Mouse (Mus musculus): Measurements from ENCODE around the gene Eef1b2. TPM values are rescaled to one million over a fixed set of nuclear protein-coding genes. Genes with fewer than 3 reads are reported as not detected.

The Eef1b2 gene
- polyA plus RNA-seq, 2 experiments from 2014 or later: 1,216 to 1,318 TPM

DNA sequence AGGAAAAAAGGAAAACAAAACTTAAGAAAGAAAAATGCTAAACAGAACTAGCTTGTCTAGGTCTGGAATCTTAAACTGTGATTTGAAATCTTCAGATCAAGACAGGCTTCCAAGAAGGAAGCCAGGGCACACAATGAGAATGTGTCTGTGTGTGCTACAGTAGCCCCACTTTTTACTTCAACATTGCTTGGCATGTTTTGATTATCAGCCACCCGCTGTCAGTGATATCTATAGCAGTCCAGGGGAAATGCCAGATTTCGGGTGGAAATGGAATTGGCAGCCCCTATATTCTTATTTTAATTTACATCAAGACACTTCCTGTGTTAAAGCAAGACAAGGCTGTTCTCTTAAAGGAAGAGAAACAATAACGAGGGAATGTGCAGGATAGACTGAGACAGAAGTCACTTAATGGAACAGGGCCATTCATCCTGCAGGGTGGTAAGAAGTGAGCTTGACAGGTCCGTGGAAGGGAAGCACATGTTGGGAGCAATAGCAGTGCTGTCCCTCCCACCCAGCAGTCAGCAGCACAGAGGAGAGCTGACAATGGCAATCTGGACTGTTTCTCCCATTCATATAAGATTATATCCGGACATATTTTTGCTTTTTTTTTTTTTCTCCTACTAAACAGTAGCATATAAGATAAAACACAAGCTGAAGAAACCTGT lies 19.4 kb downstream of the Eef1b2 start:
- no peak for ATAC-seq

DNA sequence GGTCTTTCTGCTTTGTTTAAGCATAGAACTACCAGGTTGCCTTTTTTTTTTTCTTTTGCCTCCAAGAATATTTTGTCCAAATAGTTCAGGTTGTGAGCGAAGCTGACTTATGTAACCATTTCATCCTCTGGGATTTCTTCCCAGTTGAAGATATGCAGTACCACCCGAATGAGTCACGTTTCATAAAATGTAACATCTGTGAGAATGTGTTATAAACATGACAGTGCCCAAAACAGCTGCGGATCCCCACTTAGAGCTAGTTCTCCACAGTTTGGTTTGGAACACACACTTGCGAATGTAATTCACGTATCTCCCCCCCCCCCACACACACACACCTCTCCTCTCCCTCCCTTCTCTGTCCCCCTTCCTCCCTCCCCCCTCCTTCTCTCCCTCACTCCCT lies 22.8 kb downstream of the Eef1b2 start:
- ATAC-seq: no peak

DNA sequence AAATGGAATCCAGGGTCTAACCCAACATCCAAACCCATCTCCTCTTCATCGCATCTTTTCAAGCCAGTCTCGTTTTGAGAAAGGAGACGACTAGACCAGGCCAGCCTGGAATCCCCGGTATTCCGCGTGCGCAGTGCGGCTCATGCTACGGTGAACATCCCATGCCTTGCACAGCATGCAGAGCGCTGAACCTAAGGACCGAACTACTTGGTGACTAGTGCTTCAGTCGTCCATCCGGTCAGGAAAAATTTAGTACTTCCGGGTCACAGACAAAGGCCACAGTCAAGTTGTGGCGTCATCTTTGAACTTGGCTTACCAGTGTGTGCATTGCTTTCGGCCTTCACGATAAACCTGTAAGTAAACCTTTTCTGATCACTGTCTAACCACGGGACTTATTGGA lies 23.7 kb downstream of the Eef1b2 start:
- ATAC-seq: no peak

DNA sequence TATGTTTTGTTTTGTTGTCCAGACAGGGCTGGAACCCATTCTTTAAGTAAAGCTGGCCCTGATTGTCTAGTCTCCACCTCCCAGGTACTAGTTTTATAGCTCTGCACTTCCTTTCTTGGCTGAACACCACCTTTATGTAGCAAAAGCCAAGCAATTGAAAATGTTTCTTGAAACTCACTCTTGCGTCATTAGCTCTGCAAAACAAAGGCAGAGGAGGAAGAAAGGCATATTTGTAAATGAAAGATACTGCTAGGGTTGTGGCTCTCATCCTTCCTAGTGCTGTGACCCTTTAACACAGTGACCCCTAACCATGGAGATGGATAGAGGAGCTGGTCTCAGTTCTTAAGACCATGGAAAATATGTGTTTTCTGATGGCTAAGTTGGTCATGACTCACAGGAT lies 25.0 kb downstream of the Eef1b2 start:
- ATAC-seq: no peak

DNA sequence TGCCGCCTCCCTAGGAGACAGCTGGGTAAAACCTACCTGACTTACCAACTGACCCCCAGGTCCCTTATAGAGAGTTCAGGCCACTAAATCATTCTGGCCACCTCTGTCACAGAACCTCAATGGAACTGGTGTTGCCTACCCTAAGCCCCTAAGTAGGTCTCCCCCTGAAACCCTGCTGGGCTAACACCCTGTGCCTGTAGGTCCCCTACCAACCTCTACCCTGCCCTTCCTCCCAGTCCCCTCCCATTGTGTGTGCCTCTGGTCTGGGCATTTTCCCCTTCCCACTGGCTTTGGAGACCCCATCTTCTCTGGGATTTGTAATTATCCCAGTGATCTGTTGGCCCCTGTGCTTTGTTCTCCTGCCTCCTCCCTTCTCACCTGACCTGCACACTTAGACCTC lies 26.8 kb downstream of the Eef1b2 start:
- ATAC-seq: no peak

DNA sequence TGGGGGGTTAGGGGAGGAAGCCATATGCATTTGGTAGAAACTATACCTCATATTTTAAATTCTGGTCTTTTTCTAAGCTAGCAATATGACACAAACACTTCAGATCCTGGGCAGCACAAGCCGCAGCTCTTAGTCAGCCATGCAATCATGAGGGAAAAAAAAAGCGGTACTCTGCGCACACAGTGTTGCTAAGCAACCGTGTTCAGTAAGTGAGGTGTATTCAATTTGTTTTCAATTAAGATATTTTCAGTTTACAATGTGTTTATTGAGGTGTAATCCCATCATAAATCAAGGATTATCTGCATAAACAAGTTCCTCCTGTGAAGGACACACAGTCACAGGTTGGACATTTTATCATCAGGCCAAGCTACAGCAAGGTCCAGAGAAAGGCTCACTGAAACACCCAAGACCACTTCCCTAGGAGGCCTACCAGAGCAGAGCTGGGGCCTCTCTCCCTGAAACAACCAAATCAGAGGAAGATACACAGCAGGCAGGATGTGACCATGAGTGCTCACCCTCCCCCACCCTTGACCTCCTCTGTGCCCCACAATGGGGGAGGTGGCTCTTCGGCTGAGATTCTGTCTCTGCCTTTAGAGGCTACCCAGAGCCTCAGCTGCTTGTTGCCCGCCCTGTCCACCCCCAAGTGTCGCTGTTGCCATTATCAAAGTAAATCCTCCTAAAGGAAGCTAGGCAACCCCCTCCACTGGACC lies 27.5 kb downstream of the Eef1b2 start:
- no peak for ATAC-seq

DNA sequence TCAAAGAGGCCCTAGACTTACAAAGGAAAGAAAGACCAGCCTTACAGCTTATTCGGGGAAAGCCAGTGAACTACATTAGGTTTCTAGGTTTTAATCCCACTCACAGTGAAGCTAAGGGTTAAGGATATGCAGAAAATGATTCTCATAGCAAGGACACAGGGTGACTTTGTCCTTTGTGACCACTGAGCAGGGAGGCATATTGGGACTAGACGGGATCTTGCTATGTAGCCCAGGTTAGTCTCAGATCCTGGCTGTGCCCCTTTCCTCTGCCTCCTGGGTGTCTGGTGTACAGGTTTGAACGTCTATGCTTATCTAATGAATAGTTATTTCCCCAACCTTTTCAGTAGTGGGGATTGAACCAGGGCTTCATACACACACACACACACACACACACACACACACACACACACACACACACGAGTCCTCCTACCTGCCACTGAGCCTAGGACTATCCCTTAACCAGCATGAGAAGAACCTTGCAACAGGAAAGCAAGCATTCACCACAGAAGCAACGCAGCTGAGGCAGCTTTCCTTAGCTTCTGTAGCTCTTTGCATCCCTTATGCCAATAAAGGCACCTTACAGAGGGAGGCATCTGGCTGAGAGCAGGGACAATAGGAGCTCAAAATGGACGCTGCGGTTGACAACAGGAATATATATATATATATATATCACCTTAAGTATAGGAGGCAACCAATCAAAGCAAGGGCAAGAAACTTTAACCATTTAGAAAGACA lies 28.2 kb downstream of the Eef1b2 start:
- ATAC-seq: no peak

DNA sequence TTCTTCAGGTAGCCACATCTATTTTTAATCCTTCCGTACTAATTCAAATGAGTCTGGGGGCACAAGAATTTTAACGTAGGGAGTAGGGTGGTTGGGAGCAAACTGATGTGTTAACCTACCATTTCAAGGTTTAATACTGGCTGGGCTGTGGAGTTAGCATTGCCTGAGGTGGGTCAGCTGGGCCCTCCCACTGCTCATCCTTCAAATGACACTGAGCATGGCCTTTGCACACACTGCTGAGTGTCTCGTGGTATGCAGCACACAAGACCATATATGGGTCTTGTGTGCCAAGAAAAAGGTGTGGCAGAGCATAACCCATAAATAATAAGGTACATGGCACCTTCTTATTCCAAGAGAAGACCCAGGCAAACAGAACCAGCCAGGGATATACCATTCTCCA lies 31.0 kb downstream of the Eef1b2 start:
- no peak for ATAC-seq

DNA sequence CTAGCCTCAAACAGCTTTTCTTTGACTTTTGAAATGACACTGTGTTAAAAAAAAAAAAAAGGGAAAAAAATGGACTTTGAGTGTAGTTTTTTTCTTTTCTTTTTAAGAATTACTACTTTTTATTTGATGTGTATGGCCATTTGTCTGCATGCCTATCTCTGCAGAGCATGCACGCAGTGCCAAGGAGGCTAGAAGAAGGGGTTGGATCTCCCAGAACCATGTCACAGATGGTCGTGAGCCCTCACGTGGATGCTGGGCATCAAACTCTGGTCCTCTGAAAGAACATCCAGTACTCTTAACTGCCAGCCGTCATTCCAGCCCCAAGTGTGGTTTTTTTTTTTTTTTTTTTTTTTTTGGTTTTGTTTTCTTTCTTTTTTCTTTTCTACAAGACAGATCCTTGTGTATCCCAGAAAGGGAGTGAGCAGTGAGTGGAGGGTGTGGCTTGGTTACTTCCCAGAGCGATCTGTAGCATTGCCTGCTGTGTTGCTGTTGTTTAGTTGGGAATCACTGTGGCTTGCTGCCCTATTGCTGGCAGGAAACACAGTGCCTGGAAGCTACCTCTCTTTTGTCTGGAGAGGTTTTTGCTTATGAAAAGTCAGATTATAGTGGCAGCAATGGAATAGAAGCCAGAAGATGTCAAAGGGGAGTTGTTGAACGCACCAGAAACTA lies 33.4 kb downstream of the Eef1b2 start:
- no peak for ATAC-seq

DNA sequence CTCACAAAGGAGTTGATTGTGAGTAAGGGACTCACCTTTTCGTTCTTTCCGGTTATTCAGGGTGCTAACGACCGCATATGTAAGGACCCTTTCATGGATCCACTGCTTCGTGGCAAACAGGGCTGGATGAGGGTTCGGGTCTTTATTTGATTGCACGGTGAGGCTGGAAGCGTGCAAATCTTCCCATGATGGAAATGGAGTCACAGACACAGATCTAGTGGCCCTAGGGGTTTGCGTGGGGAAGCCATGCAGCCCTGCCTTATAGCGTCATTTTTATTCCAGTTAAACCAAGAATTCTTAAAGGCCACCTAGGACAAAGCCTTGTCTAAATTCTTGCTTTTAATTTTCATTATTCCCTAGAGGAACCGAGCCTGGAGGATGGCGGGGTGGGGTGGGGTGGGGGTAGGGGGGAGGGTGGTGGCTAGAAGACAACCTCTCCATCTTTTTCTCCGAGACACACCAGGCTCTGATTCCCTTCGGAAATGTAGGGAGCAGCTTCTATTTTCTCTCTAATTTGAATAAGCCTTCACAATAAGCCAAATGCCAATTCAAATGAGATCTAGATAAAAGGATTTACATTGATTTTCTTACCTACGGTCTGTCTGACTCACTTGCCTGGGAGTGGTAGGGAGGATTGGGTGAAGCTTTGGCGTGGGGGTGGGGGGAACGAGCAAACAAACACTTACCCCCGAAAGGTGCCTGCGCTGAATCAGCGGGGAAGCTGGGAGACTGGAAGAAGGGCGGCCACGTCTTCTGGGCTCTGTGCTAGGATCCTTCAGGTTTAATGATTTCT lies 37.0 kb downstream of the Eef1b2 start:
- no peak for ATAC-seq

DNA sequence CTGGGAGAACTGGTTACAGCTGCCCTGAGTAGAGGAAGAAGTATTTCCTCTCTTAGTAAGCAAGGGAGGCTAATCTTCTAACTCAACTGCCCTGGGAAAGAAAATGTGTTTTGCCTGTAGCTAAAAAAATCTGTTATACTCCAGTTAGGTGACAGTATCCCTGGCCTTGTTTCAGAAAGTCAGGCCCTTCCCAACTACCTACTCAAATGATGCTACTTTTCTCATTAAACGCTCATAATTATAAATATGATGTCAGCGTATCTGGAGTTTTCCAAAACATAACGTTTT lies 37.6 kb downstream of the Eef1b2 start, which contains the start of gene Gpr1:
Gene Gpr1 (minus strand): TSS at position 273 of the 288 bp plus-strand sequence.
- no peak for ATAC-seq

DNA sequence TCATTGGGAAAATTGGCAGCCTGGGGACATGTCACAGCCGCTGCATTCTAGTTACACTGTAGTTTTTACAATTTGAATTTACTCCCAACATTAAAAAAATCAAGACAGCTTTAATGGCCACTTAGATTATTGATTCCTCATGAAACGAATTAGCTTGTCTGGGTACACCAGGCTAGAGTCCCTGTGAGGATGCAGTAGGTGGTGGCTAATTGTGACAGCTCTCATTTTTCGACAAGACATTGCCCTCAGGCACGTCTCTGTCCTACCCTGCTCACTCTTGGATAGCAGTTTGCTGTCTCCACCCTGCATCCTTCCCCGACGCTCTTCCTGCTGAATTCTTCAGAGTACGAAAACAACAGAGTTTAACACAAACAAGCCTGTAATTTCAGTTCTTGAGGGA lies 38.0 kb downstream of the Eef1b2 start:
- no peak for ATAC-seq

DNA sequence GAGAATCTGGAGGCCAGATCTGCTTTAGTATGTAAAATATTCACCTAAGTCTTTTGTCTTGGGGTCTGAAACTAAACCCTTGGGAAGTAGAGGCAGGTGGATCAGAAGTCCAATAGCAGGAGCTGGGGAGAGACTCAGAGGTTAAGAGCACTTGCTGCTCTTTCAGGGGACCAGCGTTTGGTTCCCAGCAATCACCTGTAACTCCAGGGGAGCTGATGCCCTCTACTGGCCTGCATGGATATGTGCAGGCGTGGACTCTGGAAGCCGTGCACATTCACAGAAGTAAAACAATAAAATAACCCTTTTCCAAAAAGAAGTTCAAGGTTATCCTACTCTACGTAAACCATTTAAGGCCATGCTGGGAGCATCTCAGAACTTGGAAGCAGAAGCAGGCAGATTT lies 42.7 kb downstream of the Eef1b2 start:
- no peak for ATAC-seq

DNA sequence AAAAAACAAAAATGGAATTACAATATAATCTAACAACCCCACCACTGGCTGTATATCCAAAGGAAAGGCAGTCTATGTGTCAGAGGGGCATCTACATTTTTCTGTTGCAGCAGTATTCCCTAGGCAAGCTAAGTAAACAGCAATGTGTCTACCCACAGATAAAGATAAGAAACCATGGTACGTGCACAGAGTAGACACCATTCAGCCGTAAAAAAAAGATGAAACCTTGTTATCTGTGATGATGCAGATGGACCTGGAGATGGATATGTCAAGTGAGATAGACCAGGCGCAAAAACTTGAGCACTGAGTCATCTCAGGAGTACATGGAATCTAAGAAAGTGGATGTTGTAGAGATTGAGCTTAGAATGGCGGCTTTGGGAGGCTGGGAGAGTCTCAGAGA lies 48.4 kb downstream of the Eef1b2 start:
- ATAC-seq: no peak

DNA sequence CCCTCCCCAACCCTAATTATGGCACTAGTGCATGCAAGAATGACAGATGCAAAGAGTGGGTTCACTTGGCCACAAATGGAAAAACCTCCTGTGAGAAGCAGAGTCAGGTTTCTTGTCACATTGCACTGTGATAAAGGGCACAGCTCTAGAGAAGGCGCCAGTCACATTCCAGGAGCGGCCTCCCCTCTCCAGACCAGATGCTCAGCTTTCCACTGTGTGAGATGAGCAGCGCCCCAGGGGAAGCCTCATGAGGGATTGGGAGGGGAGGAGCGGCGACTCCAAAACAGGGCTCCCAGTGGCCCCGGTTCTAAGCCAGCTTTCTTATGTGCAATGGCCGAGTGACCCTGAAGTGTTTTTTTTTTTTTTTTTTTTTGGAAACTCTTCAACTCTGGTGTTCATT lies 49.3 kb downstream of the Eef1b2 start:
- ATAC-seq: no peak

DNA sequence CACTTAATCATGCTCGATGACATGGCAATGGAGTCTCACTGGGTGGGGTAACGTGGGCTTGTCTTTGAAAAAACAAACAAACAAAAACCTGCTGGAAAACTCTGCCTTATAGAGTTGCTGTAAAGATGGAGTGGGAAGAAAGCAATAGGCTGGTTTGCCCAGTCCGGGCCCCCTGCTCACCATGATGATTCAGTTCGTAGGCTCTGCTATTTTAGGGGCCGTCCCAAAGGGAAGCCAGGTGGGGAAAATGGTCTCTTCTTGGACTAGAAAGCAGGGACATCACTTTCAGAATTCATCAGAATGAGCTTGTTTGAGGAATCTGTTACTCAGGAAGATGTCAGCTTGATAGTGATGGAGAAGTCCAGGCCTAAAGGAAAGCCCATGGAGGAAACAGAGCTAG lies 50.6 kb downstream of the Eef1b2 start:
- no peak for ATAC-seq

Other genes with a start within 250 kb of the Eef1b2 start
- gene Ino80d, start 62.2 kb upstream of the Eef1b2 start, polyA plus RNA-seq (2017; shearing (Covaris generic)): 10 to 100 TPM; 20.9 to 23.0 TPM
- 100 to 1,000 TPM; 105 to 118 TPM for gene Ndufs1, start within 50 bp of the Eef1b2 start, polyA plus RNA-seq (2017; shearing (Covaris generic))
- under 1 TPM in 1 of 2 experiments, not detected in 1; 0.46 TPM for gene Gpr1, start 37.7 kb downstream of the Eef1b2 start, polyA plus RNA-seq (2017; shearing (Covaris generic))
- not detected for gene Zdbf2, start 96.4 kb downstream of the Eef1b2 start, polyA plus RNA-seq (2017; shearing (Covaris generic))